Mouse (Mus musculus): ENCODE results near the gene Nup153. TPM values are rescaled to one million over a fixed set of nuclear protein-coding genes. Genes with fewer than 3 reads are reported as not detected.

The Nup153 gene
- polyA plus RNA-seq, 1 experiment from 2014 or later = 43.7 TPM

DNA sequence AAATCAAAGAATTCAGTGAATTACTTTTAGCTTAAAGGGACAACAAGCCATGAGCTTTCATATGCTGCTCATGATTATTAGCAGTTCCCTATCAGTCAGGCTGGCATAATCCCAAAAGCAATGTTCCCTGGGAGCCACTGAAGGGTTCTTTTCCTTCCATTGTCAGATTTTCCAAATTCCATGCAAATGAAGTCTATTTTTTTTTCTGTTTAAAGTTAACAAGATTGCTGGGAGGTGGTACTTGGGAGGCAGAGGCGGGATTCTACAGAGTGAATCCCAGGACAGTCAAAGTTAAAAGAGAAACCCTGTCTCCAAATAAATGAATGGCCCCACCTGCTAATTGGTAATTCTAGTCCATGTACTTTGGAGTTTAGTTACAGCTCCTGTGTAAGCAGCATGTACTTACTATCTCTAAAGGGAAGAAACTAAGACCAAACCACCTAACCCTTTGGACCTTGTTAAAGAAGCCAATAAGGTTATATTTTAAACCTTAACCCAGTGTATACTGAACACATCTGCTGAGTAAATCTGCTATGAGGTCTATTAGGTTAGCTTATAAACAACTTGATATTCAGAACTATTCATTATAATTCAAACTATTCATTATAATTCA lies 32.3 kb downstream of the Nup153 start:
- H3K4me2 ChIP-seq = no peak overlapping the region
- peaks cover 7% of the 10 kb centered on the region for H3K4me1 ChIP-seq
- H3K27ac ChIP-seq = no peak overlapping the region
- no peak overlapping the region for H3K4me3 ChIP-seq (replicated peaks)
- WGBS = 44% methylated on average over 1 of the region's 1 CpGs
- H3K9ac ChIP-seq = no peak overlapping the region
- no peaks in the 10 kb centered on the region for H3K9me3 ChIP-seq
- H3K36me3 ChIP-seq (replicated peaks) = peaks cover 45% of the 10 kb centered on the region
- no peaks in the 10 kb centered on the region for H3K27me3 ChIP-seq
- no peak for ATAC-seq (ENCODE audit: low FRiP score)

DNA sequence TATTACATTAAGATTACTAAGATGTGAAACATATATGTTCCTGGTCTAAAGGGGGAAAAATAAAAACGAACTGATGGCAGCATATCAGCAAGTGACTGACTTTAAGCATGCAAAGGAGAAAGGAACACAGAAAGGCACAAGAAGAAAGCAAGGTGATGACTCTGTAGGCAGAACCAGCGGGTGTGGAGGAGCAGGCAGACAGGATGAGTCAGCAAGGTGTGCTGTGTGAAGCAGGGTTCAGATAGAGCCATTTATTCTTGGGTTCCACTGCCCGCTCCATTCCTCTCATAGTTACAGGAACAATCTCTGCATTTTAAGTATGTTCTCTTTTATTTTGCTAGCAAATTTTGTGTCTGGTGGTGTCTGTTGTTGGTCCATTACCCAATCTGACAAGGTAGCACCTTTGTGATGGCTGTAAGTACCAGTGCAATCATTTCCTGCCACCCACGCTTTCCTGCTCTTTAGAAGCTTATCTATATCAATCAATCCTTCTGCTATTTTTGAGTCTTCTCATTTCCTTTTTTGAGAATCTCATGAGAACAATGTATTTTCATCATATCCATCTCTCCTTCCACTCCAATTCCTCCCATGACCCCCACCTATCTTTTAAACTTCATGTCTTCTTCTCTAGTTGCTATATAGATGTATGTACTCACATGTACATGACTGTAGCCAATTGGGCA lies 37.0 kb downstream of the Nup153 start:
- H3K36me3 ChIP-seq (replicated peaks) = peaks cover 53% of the 10 kb centered on the region
- H3K4me2 ChIP-seq = no peak overlapping the region
- no peaks in the 10 kb centered on the region for H3K27me3 ChIP-seq
- H3K4me3 ChIP-seq (replicated peaks) = no peak overlapping the region
- no peaks in the 10 kb centered on the region for H3K9me3 ChIP-seq
- peaks cover 7% of the 10 kb centered on the region for H3K4me1 ChIP-seq
- H3K27ac ChIP-seq = no peak overlapping the region
- 86% methylated on average over 4 of the region's 4 CpGs for whole genome bisulfite sequencing
- no peak overlapping the region for H3K9ac ChIP-seq
- ATAC-seq (ENCODE audit: low FRiP score) = no peak

GRCm38 (mm10) chr13:46683370-46683769 lies 44.4 kb downstream of the Nup153 start:
- no peak overlapping the region for H3K27ac ChIP-seq
- H3K36me3 ChIP-seq (replicated peaks) = peaks cover 58% of the 10 kb centered on the region
- no peak for ATAC-seq (ENCODE audit: low FRiP score)
- no peak overlapping the region for H3K9ac ChIP-seq
- no peaks in the 10 kb centered on the region for H3K9me3 ChIP-seq
- no peak overlapping the region for H3K4me3 ChIP-seq (replicated peaks)
- H3K27me3 ChIP-seq = no peaks in the 10 kb centered on the region
- no peaks in the 10 kb centered on the region for H3K4me1 ChIP-seq
- 95% methylated on average over 1 of the region's 1 CpGs for WGBS
- no peak overlapping the region for H3K4me2 ChIP-seq

DNA sequence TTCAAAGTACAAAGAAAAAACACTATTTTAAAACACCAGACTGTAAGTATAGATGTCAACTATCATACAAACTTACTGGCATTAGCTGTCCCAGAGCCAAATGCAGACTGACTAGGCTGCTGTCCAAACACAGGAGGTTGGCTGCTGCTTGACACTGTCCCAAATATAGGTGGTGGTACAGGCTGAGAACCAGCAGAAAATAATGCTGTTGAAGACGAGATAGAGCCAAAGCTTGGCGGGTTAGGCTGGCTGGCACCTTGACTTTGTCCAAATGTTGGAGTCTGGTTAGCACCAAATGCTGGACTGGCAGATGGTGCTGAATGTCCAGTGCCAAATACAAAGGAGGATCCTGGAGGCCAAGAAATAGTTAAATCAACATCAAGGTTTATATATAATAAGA lies 44.8 kb downstream of the Nup153 start:
- H3K4me3 ChIP-seq (replicated peaks) = no peak overlapping the region
- no peaks in the 10 kb centered on the region for H3K9me3 ChIP-seq
- H3K9ac ChIP-seq = no peak overlapping the region
- no peaks in the 10 kb centered on the region for H3K27me3 ChIP-seq
- no peak overlapping the region for H3K4me2 ChIP-seq
- no peak overlapping the region for H3K27ac ChIP-seq
- 94% methylated on average over 2 of the region's 2 CpGs for whole genome bisulfite sequencing
- no peaks in the 10 kb centered on the region for H3K4me1 ChIP-seq
- ATAC-seq (ENCODE audit: low FRiP score) = no peak
- H3K36me3 ChIP-seq (replicated peaks) = peaks cover 62% of the 10 kb centered on the region

DNA sequence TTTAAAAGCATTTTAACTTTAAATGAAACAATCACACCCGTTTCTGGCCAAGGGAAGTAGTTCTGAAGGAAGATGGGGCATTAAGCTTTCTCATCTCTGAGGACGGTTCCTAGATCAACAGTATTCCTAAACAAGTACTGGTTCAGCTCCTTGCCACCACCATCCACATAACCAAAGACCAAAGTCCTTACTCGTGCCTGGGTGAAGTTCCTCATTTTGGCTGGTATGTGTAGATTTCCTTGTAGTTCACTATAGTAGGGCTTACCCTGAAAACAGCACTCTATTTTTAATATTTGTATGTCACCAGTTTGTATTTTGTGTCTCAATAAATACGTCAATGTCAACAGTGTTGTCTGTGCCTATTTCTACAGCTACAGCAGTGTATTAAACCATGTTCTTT lies 50.0 kb downstream of the Nup153 start:
- H3K4me1 ChIP-seq = no peaks in the 10 kb centered on the region
- ATAC-seq (ENCODE audit: low FRiP score) = no peak
- H3K27ac ChIP-seq = no peak overlapping the region
- H3K4me3 ChIP-seq (replicated peaks) = no peak overlapping the region
- 89% methylated on average over 4 of the region's 4 CpGs for WGBS
- H3K4me2 ChIP-seq = no peak overlapping the region
- no peaks in the 10 kb centered on the region for H3K27me3 ChIP-seq
- no peaks in the 10 kb centered on the region for H3K9me3 ChIP-seq
- H3K9ac ChIP-seq = no peak overlapping the region
- H3K36me3 ChIP-seq (replicated peaks) = peaks cover 59% of the 10 kb centered on the region

DNA sequence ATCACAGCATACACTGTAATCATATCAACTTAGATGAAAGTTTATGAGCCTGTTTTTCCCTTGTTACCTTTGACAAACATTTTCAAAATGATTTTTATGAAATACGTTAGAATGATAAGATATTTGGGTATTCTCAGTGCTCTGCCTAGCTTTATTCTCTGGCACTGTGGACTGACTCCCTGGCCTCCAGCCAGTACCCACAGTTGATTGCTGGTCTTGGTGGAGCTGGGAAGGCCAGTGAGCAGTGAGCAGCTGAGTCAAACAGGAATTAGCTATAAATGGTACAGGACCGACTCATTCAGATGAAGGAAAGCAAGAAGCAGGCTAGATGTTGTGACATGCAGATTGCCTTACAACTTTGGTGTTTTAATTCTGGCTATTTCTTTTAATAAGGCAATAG lies 53.1 kb downstream of the Nup153 start:
- H3K27me3 ChIP-seq = no peaks in the 10 kb centered on the region
- H3K27ac ChIP-seq = no peak overlapping the region
- H3K9me3 ChIP-seq = no peaks in the 10 kb centered on the region
- no peak overlapping the region for H3K4me3 ChIP-seq (replicated peaks)
- H3K4me2 ChIP-seq = no peak overlapping the region
- 93% methylated on average over 2 of the region's 2 CpGs for WGBS
- peaks cover 9% of the 10 kb centered on the region for H3K4me1 ChIP-seq
- ATAC-seq (ENCODE audit: low FRiP score) = no peak
- no peak overlapping the region for H3K9ac ChIP-seq
- peaks cover 54% of the 10 kb centered on the region for H3K36me3 ChIP-seq (replicated peaks)

- peak overlapping the region; percentile 98 for H3K4me3 ChIP-seq (replicated peaks)
- no peak overlapping the region for H3K27ac ChIP-seq
- 70% methylated on average over 9 of the region's 9 CpGs for WGBS
- H3K27me3 ChIP-seq = peaks cover 7% of the 10 kb centered on the region; the same call in 1 of the 2 replicates
- H3K9me3 ChIP-seq = no peaks in the 10 kb centered on the region
- peak overlapping the region; percentile 89 for H3K4me2 ChIP-seq
- H3K36me3 ChIP-seq (replicated peaks) = peaks cover 37% of the 10 kb centered on the region
- ATAC-seq (ENCODE audit: low FRiP score) = no peak
- H3K4me1 ChIP-seq = peaks cover 15% of the 10 kb centered on the region
- H3K9ac ChIP-seq = peak overlapping the region; percentile 94
Observed at GRCm38 (mm10) chr13:46670514-46670913, 57.2 kb downstream of the Nup153 start.

GRCm38 (mm10) chr13:46669620-46670271 lies 58.0 kb downstream of the Nup153 start:
- H3K9ac ChIP-seq = peak overlapping the region; percentile 94
- H3K4me3 ChIP-seq (replicated peaks) = peak overlapping the region; percentile 98
- peaks cover 7% of the 10 kb centered on the region; the same call in 1 of the 2 replicates for H3K27me3 ChIP-seq
- peaks cover 30% of the 10 kb centered on the region for H3K36me3 ChIP-seq (replicated peaks)
- no peaks in the 10 kb centered on the region for H3K9me3 ChIP-seq
- 0% methylated on average over 62 of the region's 96 CpGs for WGBS
- H3K27ac ChIP-seq = peak overlapping the region; percentile 87
- ATAC-seq (ENCODE audit: low FRiP score) = peak; percentile 66
- H3K4me1 ChIP-seq = peaks cover 15% of the 10 kb centered on the region
- peak overlapping the region; percentile 89 for H3K4me2 ChIP-seq

DNA sequence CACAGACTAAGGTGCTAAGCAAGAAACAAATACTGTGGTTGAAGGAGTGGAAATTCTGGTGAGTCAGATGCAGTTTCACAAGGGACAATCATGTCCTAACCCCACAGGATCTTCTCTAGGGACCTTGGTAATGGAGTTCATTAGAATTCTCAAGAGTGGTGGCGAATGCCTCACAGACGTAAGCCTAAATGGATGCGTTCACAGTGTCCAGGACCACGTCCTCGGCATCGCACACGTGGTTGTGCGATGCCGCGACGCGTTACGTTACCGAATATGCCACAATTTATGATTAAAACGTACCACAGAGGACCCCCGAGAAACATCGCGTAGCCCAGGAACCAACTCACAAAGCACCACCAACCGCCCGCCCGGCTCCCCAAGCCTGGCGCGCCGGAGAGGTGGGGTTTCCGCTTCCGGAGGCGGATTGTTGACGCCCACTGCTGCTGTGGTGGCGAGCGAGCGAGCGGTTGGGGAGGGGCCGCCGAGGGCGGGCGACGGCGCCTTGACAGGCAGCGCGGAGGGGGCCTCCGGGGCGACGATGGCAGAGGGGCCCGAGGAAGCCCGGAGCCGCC lies 58.6 kb downstream of the Nup153 start, which contains the start of gene Fam8a1:
Fam8a1 (plus strand) TSS at position 475 of the 572 bp plus-strand sequence.
- peak within 1 kb of the TSS; percentile 87 for H3K27ac ChIP-seq
- H3K9me3 ChIP-seq = no peaks in the 10 kb centered on the region
- H3K4me1 ChIP-seq = peaks cover 15% of the 10 kb centered on the region
- H3K9ac ChIP-seq = peak within 1 kb of the TSS; percentile 94
- H3K4me3 ChIP-seq (replicated peaks) = peak within 1 kb of the TSS; percentile 98
- peak within 1 kb of the TSS; percentile 89 for H3K4me2 ChIP-seq
- peaks cover 24% of the 10 kb centered on the region for H3K36me3 ChIP-seq (replicated peaks)
- WGBS = 0% methylated on average over 44 of the region's 46 CpGs
- peaks cover 7% of the 10 kb centered on the region; the same call in 1 of the 2 replicates for H3K27me3 ChIP-seq
- ATAC-seq (ENCODE audit: low FRiP score) = peak; percentile 95

- Histone ChIP-seq H3K4me1 (peaks cover 2% of the 10 kb centered on the region), H3K36me3 (replicated peaks) (no peaks in the 10 kb centered on the region), H3K9me3 (no peaks in the 10 kb centered on the region), H3K27me3 (peaks cover 7% of the 10 kb centered on the region; the same call in 1 of the 2 replicates), H3K4me2 (no peak overlapping the region), H3K4me3 (replicated peaks) (no peak overlapping the region), H3K9ac (no peak overlapping the region), H3K27ac (no peak overlapping the region)
- WGBS = 30% methylated on average over 4 of the region's 4 CpGs
- no peak for ATAC-seq (ENCODE audit: low FRiP score)
Observed at GRCm38 (mm10) chr13:46663461-46663964, 64.2 kb downstream of the Nup153 start.

- ATAC-seq (ENCODE audit: low FRiP score) = no peak
- Histone ChIP-seq H3K4me2 (no peak overlapping the region), H3K9me3 (no peaks in the 10 kb centered on the region), H3K4me3 (replicated peaks) (no peak overlapping the region), H3K36me3 (replicated peaks) (no peaks in the 10 kb centered on the region), H3K4me1 (no peaks in the 10 kb centered on the region), H3K27ac (no peak overlapping the region), H3K27me3 (no peaks in the 10 kb centered on the region), H3K9ac (no peak overlapping the region)
- WGBS = 87% methylated on average over 5 of the region's 5 CpGs
Observed at GRCm38 (mm10) chr13:46659211-46659610, 68.5 kb downstream of the Nup153 start.

DNA sequence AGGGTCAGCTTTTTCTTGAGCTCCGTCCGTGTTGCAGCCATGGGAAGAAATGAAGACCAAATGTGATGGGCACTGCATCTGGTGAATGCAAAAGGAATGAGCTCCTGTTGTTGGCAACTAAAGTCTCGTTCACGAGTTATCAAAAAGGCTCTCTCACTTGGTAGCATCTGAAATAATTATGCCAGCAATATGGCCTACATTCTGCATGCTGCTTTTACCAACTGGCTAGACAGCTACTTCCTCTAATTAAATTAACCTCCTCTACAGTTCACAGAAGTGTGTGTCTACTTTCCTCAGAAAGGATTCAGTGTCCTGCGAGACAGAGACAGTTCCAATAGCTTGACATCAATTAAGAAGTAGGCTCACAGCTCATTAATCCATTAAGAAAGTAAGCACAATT lies 73.2 kb downstream of the Nup153 start:
- H3K9me3 ChIP-seq = peaks cover 5% of the 10 kb centered on the region; the same call in 1 of the 2 replicates
- H3K4me2 ChIP-seq = no peak overlapping the region
- no peaks in the 10 kb centered on the region for H3K27me3 ChIP-seq
- no peak overlapping the region for H3K4me3 ChIP-seq (replicated peaks)
- no peak overlapping the region for H3K27ac ChIP-seq
- no peaks in the 10 kb centered on the region for H3K36me3 ChIP-seq (replicated peaks)
- ATAC-seq (ENCODE audit: low FRiP score) = no peak
- no peak overlapping the region for H3K9ac ChIP-seq
- WGBS = 75% methylated on average over 5 of the region's 5 CpGs
- no peaks in the 10 kb centered on the region for H3K4me1 ChIP-seq
